Mouse (Mus musculus) liver, embryonic 12.5 days (tissue): ENCODE data around the gene Lgals4. TPM values are rescaled to one million over a fixed set of nuclear protein-coding genes. Genes with fewer than 3 reads are reported as not detected.

ENCODE experiments used
- ATAC-seq: fragments of 200-750 bp; cut with Nextera tagmentation; 2 replicates; pipeline ENCODE4 v1.8.0; 2017; ENCODE audit warnings: moderate number of reproducible peaks, mild to moderate bottlenecking, moderate library complexity
- H3K27ac ChIP-seq: fragments of 300-500 bp; sonication (generic); 2 replicates; pipeline ENCODE4 v1.5.1; 2016; ENCODE audit warnings: mild to moderate bottlenecking
- H3K27me3 ChIP-seq: fragments of 300-500 bp; sonication (generic); replicated peaks from 2 replicates; pipeline ENCODE4 v1.6.1; 2016; ENCODE audit warnings: mild to moderate bottlenecking, moderate library complexity
- H3K36me3 ChIP-seq: fragments of 300-500 bp; sonication (generic); 2 replicates; pipeline ENCODE4 v1.6.1; 2016; ENCODE audit warnings: mild to moderate bottlenecking, moderate library complexity
- H3K4me1 ChIP-seq: fragments of 300-500 bp; sonication (generic); 2 replicates; pipeline ENCODE4 v1.6.1; 2016
- H3K4me2 ChIP-seq: fragments of 300-500 bp; sonication (generic); 2 replicates; pipeline ENCODE4 v1.6.1; 2016; ENCODE audit warnings: mild to moderate bottlenecking, moderate library complexity
- H3K4me3 ChIP-seq: fragments of 300-500 bp; sonication (generic); 2 replicates; pipeline ENCODE4 v1.5.1; 2016; ENCODE audit warnings: mild to moderate bottlenecking, moderate library complexity
- H3K9ac ChIP-seq: fragments of 300-500 bp; sonication (generic); 2 replicates; pipeline ENCODE4 v1.6.1; 2016; ENCODE audit warnings: mild to moderate bottlenecking, moderate library complexity
- H3K9me3 ChIP-seq: fragments of 300-500 bp; sonication (generic); replicated peaks from 2 replicates; pipeline ENCODE4 v1.6.1; 2016; ENCODE audit warnings: mild to moderate bottlenecking, moderate library complexity
- WGBS: fragments of 180-500 bp; shearing (Covaris S2); methylation state at CpG from one replicate; pipeline ENCODE4 v1.1.7; 2016; ENCODE audit not compliant: insufficient replicate concordance; 5-methylcytosine and 5-hydroxymethylcytosine counted together
- polyA plus RNA-seq: library from polyadenylated mRNA; unstranded; fragments of >200 nt; fragmentation: Nextera tagmentation; extraction: Ambion mirVana; gene quantifications from 2 replicates; pipeline ENCODE4 v1.2.1, GENCODE M21; 2016

Gene Lgals4
- polyA plus RNA-seq, 1 experiment from 2014 or later: 3.6 TPM

DNA sequence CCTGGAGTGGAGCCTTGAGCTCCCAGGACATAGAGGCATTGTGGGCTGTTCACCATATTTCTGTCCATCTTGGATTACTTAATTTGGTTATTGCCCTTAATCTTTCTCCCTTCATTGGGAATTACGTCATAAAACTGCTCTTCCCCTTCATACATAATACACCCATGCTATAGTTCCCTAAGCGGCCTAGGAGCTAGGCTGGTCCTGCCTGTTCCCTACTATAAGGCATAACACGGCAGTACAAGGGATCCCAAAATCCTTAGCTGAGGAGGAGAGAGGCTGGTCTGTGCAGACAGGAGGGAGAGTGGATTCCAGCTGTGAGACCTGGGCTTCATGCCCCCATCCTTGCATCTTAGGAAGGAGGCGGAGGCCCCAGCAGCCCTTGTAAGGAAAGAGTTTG, 15.7 kb upstream of the Lgals4 start:
- no peak for ATAC-seq
- H3K4me3 ChIP-seq: no peak overlapping the region
- peaks cover 92% of the 10 kb centered on the region for H3K4me1 ChIP-seq
- no peaks in the 10 kb centered on the region for H3K27me3 ChIP-seq
- 0 out of 2 replicates have a peak overlapping the region, but pooled peaks have one; percentile 8 for H3K4me2 ChIP-seq
- H3K9me3 ChIP-seq: no peaks in the 10 kb centered on the region
- H3K27ac ChIP-seq: peak overlapping the region; percentile 54
- no peak overlapping the region for H3K9ac ChIP-seq
- H3K36me3 ChIP-seq: peaks cover 100% of the 10 kb centered on the region
- 89% methylated on average over 4 of the region's 4 CpGs for WGBS

DNA sequence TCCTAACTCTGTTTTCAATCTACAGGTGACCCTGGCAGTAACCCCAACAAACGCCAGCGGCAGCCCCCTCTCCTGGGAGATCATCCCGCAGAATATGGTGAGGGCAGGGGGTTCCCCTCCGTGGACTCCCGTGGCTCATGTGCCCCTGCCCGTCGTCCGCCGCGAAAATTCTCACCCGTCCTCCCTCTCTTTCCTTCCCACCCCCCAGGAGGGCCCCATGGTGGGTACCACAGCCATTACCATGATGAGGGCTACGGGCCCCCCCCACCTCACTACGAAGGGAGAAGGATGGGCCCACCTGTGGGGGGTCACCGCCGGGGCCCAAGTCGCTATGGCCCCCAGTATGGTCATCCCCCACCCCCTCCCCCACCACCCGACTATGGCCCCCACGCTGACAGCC, 15.2 kb upstream of the Lgals4 start:
- WGBS: 89% methylated on average over 18 of the region's 18 CpGs
- Histone ChIP-seq H3K9ac (0 out of 2 replicates have a peak overlapping the region, but pooled peaks have one; percentile 4), H3K4me2 (peak overlapping the region; percentile 34; the same call in 1 of the 2 replicates), H3K27ac (peak overlapping the region; percentile 54), H3K27me3 (no peaks in the 10 kb centered on the region), H3K4me3 (no peak overlapping the region), H3K36me3 (peaks cover 97% of the 10 kb centered on the region), H3K9me3 (no peaks in the 10 kb centered on the region), H3K4me1 (peaks cover 92% of the 10 kb centered on the region)
- ATAC-seq: no peak

DNA sequence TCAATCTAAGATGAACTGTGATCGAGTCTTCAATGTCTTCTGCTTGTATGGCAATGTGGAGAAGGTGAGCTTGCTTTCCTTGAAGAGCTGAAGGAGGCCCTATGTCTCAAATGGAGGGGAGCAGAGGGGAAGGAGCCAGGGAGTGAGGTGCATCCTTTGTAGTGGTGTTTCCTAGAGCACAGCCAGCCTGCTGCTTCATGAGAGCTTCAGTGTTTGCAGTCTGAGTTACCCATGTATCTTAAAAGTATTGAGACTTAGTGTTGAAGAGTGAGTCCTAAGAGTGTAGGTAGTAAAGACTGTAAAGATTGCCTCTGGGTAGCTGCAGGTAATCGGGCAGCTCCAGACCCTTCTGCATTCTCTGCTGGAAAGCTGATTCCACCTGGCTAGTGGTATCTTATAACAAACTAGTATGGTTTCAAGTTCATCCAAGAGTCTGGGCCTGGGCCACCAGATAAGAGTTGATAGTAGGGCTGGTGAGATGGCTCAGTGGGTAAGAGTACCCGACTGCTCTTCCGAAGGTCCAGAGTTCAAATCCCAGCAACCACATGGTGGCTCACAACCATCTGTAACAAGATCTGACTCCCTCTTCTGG, 14.7 kb upstream of the Lgals4 start:
- Histone ChIP-seq H3K9ac (no peak overlapping the region), H3K27me3 (no peaks in the 10 kb centered on the region), H3K4me3 (no peak overlapping the region), H3K9me3 (no peaks in the 10 kb centered on the region), H3K36me3 (peaks cover 92% of the 10 kb centered on the region), H3K4me1 (peaks cover 92% of the 10 kb centered on the region), H3K27ac (peak overlapping the region; percentile 54), H3K4me2 (peak overlapping the region; percentile 34; the same call in 1 of the 2 replicates)
- 54% methylated on average over 4 of the region's 4 CpGs for WGBS
- peak; percentile 42 for ATAC-seq

DNA sequence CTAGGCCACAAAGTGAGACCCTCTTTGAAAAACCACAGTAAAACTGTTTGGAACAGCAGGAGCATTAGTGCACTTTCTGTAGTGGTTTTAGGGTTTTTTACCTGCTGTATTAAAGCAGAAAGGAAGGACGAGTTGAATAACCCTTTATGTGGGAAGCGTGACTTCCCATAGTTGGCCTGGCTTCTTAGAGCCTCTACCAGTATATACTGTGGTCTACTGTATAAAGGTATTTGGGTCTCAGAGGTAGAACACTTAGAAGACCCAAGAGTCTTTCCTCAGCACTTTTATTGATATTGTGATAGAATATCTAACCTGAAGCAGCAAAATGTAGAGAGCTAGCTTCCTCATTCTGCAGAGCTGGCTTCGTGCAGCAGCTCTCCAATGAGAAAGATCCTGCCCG, 14.1 kb upstream of the Lgals4 start:
- H3K27me3 ChIP-seq: no peaks in the 10 kb centered on the region
- WGBS: 84% methylated on average over 4 of the region's 4 CpGs
- H3K36me3 ChIP-seq: peaks cover 86% of the 10 kb centered on the region
- no peak overlapping the region for H3K4me2 ChIP-seq
- H3K4me3 ChIP-seq: no peak overlapping the region
- no peak overlapping the region for H3K9ac ChIP-seq
- H3K4me1 ChIP-seq: peaks cover 91% of the 10 kb centered on the region
- no peak for ATAC-seq
- no peaks in the 10 kb centered on the region for H3K9me3 ChIP-seq
- no peak overlapping the region for H3K27ac ChIP-seq

DNA sequence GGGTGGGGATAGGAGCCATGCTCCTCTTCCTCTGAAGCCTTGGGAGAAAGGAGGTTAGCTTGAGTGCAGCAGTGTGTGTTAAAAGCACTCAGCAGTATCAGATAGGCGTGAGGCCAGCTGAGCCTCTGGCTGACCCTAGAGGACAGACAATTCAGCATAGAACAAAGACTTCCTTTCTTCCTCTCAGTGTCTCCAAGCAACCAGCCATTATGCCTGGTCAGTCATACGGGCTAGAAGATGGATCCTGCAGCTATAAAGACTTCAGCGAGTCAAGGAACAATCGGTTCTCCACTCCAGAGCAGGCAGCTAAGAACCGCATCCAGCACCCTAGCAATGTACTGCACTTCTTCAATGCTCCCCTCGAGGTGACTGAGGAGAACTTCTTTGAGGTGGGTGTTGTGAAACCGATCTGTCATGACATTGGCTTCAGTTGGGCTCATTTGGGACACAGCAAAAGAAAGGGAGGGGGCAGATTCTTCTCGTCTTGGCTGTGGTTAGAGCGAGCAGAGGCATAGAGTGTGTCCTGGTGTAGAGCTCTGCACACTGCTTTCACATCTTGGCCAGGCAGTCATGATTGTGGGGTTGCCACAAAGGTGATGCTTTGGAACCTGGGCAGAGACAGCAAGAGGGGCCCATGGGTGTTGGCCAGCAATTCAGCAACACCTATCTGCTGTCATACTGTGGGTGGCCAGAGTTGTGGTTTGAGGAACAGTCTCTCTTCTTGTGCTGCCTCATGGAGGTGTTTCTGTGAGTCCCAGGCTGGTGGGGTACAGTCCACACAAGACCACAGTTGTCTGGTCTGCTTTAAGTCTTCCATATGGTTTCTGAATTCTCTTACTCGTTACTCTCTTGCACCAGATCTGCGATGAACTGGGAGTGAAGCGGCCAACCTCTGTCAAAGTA, 13.0 kb upstream of the Lgals4 start:
- Histone ChIP-seq H3K27ac (peak overlapping the region; percentile 0; the same call in 1 of the 2 replicates), H3K4me3 (no peak overlapping the region), H3K4me1 (peaks cover 89% of the 10 kb centered on the region), H3K36me3 (peaks cover 76% of the 10 kb centered on the region), H3K27me3 (no peaks in the 10 kb centered on the region), H3K9me3 (no peaks in the 10 kb centered on the region), H3K4me2 (no peak overlapping the region), H3K9ac (no peak overlapping the region)
- 79% methylated on average over 12 of the region's 12 CpGs for WGBS
- ATAC-seq: no peak

DNA sequence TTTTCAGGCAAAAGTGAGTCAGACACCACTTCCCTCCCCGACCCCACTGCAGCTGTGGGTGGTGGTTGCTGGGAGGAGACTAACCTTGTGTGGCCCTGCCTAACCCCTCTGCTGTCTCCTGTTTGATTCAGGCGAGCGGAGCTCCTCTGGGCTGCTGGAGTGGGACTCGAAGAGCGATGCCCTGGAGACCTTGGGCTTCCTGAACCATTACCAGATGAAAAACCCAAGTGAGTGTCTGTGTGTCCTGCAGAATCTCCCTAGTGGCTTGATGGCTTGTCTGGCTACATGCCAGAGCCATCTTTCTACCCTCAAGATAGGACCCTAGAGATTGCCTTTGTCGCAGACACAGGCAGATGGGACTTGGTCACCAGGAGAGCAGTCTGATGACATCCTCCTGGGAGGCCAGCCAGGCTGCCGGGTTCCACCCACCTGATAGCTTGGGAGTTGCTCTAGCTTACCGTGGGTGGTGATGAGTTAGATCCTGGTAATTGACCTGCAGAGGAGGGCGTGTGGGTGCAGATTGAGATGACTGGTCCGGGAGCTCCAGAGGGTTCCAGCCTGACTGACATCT, 12.3 kb upstream of the Lgals4 start:
- WGBS: 71% methylated on average over 10 of the region's 10 CpGs
- Histone ChIP-seq H3K4me2 (no peak overlapping the region), H3K4me1 (peaks cover 89% of the 10 kb centered on the region), H3K27ac (peak overlapping the region; percentile 57; the same call in 1 of the 2 replicates), H3K36me3 (peaks cover 68% of the 10 kb centered on the region), H3K9me3 (no peaks in the 10 kb centered on the region), H3K27me3 (no peaks in the 10 kb centered on the region), H3K9ac (no peak overlapping the region), H3K4me3 (no peak overlapping the region)
- no peak for ATAC-seq

DNA sequence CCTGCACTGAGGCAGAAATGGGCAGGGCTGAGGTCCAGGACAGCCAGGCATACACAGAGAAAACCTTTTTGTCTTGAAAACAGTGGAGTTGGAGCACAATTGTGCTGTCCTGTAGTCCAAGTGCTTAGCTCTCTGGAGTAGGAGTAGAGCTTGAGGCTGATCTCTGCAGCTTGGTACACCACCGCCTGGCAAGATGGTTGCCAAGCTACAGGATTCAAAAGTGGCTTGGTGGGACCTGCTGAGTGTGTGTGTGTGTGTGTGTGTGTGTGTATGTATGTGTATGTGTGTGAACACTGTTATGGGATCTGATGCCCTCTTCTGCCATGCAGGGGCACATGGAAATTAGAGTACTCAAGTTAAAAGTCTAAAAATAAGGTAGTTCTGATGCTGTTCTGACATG, 11.1 kb upstream of the Lgals4 start:
- no peak for ATAC-seq
- no peak overlapping the region for H3K4me2 ChIP-seq

DNA sequence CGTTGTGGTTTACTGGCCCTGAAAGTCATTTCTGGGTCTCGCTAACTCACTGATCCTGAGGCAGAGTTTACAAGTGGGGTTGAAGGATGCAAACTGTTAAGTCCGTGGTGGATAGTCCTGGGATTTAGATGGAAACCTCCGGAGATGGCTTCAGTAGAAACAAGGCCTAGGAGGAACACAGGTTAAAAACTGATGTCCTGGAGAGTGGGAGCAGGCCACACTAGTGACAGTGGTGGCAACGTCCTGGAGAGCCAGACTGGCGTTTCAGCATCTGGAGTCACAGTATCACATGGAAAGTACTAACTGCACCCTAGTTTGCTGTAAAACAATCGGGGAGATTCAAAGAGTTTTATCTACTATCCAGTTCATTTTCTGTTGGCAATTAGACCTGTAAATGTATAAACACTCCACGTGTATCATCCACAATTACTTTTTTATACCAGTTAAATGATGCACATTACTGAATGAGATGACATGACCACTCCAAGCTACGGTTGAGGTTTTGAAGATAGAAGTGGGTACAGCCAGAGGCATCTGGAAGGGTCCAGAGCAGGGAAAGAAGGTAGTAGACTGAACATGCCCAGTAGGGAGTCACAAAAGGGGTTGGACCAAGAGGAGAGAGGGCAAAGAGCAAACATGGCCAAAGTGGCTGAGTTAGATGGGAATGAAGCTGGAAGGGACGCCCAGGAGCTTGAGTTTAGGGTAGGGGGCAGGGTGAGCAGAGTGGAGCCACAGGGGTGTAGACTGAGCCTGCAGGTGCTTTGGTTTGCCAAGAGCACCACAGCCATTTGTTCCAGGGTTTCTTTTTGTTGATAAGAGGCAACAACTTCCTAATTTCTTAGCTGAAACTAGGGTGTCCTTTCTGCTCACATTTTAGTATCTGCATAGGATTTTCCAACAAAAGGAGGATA, 10.4 kb upstream of the Lgals4 start:
- no peaks in the 10 kb centered on the region for H3K9me3 ChIP-seq
- H3K9ac ChIP-seq: no peak overlapping the region
- H3K4me2 ChIP-seq: no peak overlapping the region
- H3K4me3 ChIP-seq: no peak overlapping the region
- whole genome bisulfite sequencing: 44% methylated on average over 10 of the region's 10 CpGs
- no peaks in the 10 kb centered on the region for H3K27me3 ChIP-seq
- H3K36me3 ChIP-seq: peaks cover 51% of the 10 kb centered on the region
- H3K4me1 ChIP-seq: peaks cover 79% of the 10 kb centered on the region
- no peak for ATAC-seq
- H3K27ac ChIP-seq: peak overlapping the region; percentile 76

More for the DNA sequence above, 11.1 kb upstream of the Lgals4 start:
- Histone ChIP-seq H3K4me1 (peaks cover 82% of the 10 kb centered on the region), H3K27me3 (no peaks in the 10 kb centered on the region), H3K9ac (no peak overlapping the region), H3K9me3 (no peaks in the 10 kb centered on the region), H3K36me3 (peaks cover 56% of the 10 kb centered on the region), H3K27ac (peak overlapping the region; percentile 76), H3K4me3 (no peak overlapping the region)
- WGBS: 71% methylated on average over 1 of the region's 1 CpGs

DNA sequence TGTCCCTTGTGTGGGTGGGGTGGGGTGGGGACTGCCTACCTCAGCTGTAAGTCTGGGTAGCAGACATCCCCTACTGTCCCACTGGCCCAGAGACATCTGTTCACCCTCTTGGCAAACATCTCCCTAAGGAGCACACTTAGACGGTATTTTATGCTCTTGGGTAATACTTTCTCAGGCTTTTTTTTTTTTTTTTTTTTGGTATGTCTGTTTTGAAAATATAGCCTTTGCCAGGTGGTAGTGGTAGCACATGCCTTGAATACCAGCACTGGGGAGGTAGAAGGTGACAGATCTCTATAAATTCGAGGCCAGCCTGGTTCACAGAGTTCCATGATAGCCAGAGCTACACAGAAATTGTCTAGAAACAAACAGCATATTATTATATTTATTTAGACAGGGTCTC, 9.7 kb upstream of the Lgals4 start:
- peaks cover 72% of the 10 kb centered on the region for H3K4me1 ChIP-seq
- no peak overlapping the region for H3K4me3 ChIP-seq
- 40% methylated on average over 2 of the region's 2 CpGs for WGBS
- no peaks in the 10 kb centered on the region for H3K9me3 ChIP-seq
- ATAC-seq: no peak
- H3K27ac ChIP-seq: peak overlapping the region; percentile 76
- H3K4me2 ChIP-seq: no peak overlapping the region
- H3K27me3 ChIP-seq: no peaks in the 10 kb centered on the region
- peaks cover 44% of the 10 kb centered on the region for H3K36me3 ChIP-seq
- H3K9ac ChIP-seq: no peak overlapping the region

DNA sequence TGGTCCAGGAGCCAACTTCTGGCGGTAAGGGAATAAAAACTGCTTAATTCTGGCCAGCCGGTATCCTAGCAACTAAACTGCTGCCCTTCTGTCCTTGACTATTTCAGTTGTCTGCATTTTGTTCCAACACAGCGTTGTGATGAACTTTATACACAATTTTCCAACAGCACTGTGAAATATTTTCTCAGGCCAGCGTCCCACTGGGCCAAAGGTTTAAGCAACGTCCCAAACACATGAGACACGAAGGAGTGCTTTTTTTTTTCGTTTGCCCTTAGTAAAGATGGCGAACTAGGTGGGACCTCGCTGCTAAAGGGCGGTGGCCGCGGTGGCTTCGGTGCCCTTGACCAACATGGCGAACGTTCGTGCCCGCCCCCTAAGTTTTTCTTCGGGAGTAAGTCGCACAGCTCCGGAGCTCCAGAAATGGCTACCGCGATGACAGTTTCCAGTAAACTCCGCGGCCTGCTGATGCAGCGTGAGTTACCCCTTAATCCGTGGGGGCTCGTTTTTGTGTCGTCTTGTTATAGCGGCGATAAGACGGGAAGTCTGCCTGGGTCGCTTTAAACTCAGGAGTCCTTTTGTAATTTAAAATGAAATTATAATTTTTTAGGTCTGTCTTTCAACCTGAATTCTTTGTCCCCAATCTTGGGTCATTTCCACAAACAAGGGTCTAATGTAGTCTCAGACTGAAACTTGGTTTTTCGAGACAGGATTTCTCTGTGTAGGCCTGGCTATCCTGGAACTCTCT, 8.5 kb upstream of the Lgals4 start, which contains the start of gene Ech1:
TSS of gene Ech1 (plus strand) at position 277 of the 745 bp plus-strand sequence.
- Histone ChIP-seq H3K27me3 (no peaks in the 10 kb centered on the region), H3K4me1 (peaks cover 65% of the 10 kb centered on the region), H3K9me3 (no peaks in the 10 kb centered on the region), H3K36me3 (peaks cover 42% of the 10 kb centered on the region), H3K4me2 (peak within 1 kb of the TSS; percentile 79), H3K4me3 (peak within 1 kb of the TSS; percentile 64), H3K9ac (peak within 1 kb of the TSS; percentile 78), H3K27ac (peak within 1 kb of the TSS; percentile 76)
- WGBS: 1% methylated on average over 33 of the region's 33 CpGs
- ATAC-seq: peak; percentile 83
